Mouse (Mus musculus): ENCODE data around the gene Zfp146.
"Not testable (repeated sequence)": the region's sequence is repeated elsewhere in the genome, so short reads cannot be mapped to it uniquely, and the experiment has no call there.

The Zfp146 gene

DNA sequence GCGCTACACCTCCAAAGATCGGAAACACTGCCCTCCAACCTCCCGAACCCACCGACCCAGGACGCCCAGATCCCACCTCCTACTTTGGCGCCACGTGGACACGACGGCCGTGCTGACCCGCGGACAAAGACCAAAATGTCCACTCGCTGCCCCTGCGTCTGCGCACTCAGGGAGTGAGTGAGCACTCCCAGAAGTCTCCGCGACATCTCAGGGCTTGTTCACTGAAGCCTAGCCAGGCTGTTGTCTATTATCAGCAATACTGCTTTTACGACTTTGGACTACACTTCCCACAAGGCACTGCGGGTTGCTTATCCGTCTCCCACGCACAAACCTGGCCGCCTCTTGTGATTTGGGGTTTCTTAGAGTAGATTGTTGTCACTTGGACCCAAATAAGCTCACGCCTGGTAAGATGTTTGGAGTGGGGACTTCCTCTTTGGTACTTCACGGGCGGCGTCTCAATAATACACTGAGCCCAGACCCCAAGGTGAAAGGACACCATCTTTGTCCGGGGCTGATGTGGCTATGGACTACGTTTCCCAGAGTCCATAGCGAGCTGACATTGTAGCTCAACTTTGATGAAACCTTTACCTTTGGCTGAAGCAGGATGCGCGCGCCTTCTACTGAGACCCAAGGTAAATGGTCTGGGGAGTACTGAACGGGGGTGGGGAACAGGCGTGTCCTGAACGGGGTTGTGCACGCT lies at the start of gene Zfp146:
Zfp146 (minus strand) TSS at position 168 of the 700 bp plus-strand sequence.
- peak; percentile 92 to 98 for DNase-seq (ENCODE audit: inconsistent age in 2 of 2, low spot score in 1 of 2)

- DNase-seq (ENCODE audit: inconsistent age in 2 of 2, low spot score in 1 of 2) = no peak
These were observed 47.7 kb upstream of the Zfp146 start for GRCm38 (mm10) chr7:30217277-30217676.

DNA sequence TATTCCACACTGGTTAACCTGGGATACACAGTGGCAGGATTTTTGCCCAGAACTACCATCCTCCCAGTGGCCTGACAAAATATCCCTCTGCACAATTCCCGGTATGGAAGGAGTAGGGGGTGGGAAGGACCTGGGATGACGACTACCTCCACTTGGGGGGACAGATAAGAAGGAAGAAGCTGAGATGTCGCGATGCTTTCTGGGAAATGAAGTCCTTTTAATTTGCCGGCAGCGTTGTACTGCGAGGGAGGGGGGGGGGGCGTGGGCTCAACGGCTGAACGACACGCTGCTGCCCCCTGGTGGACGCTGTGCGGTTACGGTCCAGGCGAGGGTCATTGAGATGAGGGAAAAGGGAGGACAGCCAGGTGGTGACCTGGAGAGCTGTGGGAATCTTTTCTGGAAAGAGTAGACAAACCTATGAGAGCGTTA lies 47.2 kb upstream of the Zfp146 start:
- peak; percentile 65 to 87 for DNase-seq (ENCODE audit: inconsistent age in 2 of 2, low spot score in 1 of 2)

GRCm38 (mm10) chr7:30215875-30216274 lies 46.3 kb upstream of the Zfp146 start:
- peak in 1 of 2 experiments; percentile 68 for DNase-seq (ENCODE audit: inconsistent age in 2 of 2, low spot score in 1 of 2)

- DNase-seq (ENCODE audit: inconsistent age in 2 of 2, low spot score in 1 of 2) = peak; percentile 71 to 77
These were observed 44.3 kb upstream of the Zfp146 start for GRCm38 (mm10) chr7:30213881-30214280.

GRCm38 (mm10) chr7:30211025-30211424 lies 41.5 kb upstream of the Zfp146 start:
- DNase-seq (ENCODE audit: inconsistent age in 2 of 2, low spot score in 1 of 2) = no peak

GRCm38 (mm10) chr7:30206364-30206763 lies 36.8 kb upstream of the Zfp146 start:
- not testable (repeated sequence) for DNase-seq (ENCODE audit: inconsistent age in 2 of 2, low spot score in 1 of 2)

- DNase-seq (ENCODE audit: inconsistent age in 2 of 2, low spot score in 1 of 2) = peak; percentile 74 to 92
These were observed 35.8 kb upstream of the Zfp146 start for GRCm38 (mm10) chr7:30205383-30205782.

DNA sequence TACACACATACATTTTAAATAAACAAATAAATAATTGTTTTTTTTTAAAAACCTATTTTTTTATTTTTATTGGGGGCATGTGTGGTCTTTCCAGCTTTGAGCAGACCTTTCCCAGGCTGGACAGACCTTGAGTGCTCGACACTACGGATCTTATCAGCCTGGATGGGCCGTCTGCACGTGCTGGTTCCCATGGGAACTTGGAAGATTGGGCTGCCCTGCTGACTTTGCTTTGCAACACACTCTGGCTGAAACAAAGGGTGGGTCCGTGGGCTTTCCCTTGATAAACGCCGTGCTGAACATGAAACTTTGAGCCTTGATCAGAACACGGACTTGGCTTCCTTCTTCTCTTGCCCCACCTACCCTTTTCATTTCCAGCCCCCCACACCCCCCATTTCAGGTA lies 34.8 kb upstream of the Zfp146 start:
- DNase-seq (ENCODE audit: inconsistent age in 2 of 2, low spot score in 1 of 2) = no peak

DNA sequence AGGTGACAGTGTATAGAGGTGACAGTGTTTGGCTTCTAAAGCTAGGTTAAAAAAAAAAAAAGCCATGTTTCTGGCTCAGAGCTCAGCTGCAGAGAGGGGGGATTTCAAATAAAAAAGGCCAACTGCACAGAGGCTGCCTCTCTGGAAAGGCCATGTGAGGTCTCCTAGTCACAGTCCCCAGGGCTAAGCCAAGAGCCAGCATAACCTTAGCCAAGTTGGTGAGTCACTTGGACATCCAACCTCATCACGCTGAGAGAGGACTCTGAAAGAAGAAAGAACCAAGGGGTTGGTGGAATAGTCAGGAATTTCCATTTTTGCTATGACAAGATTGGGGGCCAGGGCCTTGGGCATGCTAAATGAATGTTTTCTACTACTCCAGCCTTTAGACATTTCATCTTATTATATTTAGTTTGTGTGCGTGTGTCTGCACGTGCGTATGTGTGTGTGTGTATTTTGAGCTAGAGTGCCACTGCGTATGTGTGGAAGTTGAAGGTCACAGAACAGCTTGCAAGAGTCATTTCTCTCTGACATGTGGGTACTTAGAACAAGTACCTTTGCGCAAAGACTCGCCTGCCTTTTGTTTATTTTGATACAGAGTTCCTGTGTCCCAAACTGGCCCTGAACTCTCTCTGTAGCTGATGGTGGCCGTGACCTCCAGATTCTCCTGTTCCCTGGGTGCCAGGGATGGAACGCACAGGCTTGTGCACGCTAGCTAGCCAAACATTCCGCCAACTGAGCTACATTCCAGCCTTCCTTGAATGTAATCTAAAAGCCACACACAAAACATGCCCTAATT lies 33.5 kb upstream of the Zfp146 start:
- DNase-seq (ENCODE audit: inconsistent age in 2 of 2, low spot score in 1 of 2) = peak; percentile 79 to 89

- not testable (repeated sequence) for DNase-seq (ENCODE audit: inconsistent age in 2 of 2, low spot score in 1 of 2)
These were observed 31.1 kb upstream of the Zfp146 start for GRCm38 (mm10) chr7:30200661-30201060.

- DNase-seq (ENCODE audit: inconsistent age in 2 of 2, low spot score in 1 of 2) = peak in 1 of 2 experiments; percentile 69
These were observed 30.6 kb upstream of the Zfp146 start for GRCm38 (mm10) chr7:30200200-30200599.

DNA sequence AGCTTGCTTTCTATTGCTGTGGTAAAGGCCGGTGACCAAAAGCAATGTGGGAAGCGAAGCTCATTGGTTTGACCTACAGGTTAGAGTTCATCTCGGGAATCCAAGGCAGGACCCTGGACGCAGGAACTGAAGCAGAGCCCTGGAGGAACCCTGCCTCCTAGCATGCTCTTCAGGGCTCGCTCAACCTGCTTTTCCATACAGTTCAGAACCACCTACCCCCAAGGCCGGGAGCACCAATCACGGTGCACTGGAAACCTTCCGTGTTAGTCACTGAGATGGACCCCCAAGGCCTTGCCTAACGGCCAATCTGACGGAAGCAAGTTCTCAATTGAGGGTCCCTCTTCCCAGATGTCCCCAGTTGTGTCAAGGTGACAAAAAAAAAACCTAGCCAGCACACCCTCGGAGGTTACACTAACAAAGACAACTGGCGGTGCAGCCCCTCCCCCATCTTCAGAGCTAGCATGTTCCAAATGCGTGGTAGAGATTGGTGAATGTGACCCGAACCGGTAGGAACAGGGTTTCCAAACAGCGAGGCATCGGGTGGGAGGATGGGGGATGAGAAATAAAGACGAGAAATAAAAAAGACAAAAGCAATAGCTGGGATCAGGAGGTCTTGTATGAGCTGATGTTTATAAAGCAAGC lies 30.1 kb upstream of the Zfp146 start:
- DNase-seq (ENCODE audit: inconsistent age in 2 of 2, low spot score in 1 of 2) = no peak

DNA sequence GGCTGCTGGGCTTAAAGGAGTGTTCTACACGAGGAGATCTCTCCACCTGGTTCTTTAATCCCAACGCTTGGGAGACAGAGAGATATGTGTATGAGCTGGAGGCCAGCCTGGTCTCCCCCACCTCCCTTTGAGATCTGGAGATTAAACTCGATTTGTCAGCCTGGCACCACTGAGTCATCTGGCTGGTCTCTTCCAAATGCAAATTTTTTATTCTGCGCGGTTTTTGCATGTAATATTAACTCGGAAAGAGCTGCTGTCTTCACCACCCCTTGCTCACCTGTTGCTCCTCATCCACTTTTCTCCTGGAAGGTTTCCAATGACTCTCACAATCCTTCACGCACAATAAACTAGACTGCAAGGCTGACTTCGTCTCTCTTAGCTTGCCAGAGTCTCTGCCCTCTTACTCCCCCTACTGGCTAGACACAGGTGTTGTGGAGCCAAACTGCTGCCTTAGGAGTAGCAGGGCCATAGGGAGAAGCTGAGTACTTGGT lies 29.0 kb upstream of the Zfp146 start, which contains the start of gene Capns1:
Capns1 (minus strand) TSS at position 331 of the 491 bp plus-strand sequence.
- DNase-seq (ENCODE audit: inconsistent age in 2 of 2, low spot score in 1 of 2) = peak; percentile 70 to 91

- DNase-seq (ENCODE audit: inconsistent age in 2 of 2, low spot score in 1 of 2) = no peak
These were observed 28.1 kb upstream of the Zfp146 start for GRCm38 (mm10) chr7:30197592-30198129.

DNA sequence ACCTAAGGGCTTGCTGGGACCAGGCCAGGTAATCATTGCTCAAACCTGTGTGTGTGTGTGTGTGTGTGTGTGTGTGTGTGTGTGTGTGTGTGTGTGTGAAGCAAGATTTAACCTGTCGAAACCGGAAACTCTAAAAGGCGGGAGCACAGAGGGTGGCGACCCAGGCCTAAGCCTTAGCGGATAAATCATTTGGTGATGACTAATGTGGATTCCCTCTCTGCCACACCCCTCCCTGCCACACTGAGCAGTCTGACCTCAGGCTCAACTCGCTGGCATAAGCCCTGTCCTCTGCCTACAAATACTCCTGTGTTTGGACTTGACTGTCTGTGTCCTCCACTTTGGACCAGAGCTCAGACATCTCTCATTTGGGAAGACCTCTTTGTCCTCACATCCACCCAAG lies 26.6 kb upstream of the Zfp146 start:
- peak; percentile 75 to 84 for DNase-seq (ENCODE audit: inconsistent age in 2 of 2, low spot score in 1 of 2)

DNA sequence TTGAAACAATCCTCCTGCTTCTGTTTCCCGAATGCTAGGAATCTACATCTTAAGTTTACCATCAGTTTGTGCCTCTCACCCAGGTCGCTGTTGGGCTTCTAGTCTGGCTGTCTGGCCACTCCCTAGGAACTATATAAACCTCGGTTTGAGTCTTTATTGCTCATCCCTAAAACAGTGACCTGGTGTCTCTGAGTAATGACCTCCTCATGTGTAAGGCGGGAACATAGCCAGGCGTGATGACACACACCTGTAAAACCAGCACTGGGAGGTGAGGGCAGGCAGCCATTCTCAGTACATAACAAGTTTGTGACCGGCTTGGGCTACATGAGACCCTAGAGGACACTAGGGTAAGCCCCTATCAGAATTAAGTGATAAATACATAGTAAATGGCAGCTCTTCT lies 25.9 kb upstream of the Zfp146 start:
- DNase-seq (ENCODE audit: inconsistent age in 2 of 2, low spot score in 1 of 2) = no peak

- peak; percentile 97 to 98 for DNase-seq (ENCODE audit: inconsistent age in 2 of 2, low spot score in 1 of 2)
These were observed 25.3 kb upstream of the Zfp146 start for GRCm38 (mm10) chr7:30194884-30195283.

GRCm38 (mm10) chr7:30194101-30194831 lies 24.7 kb upstream of the Zfp146 start:
- DNase-seq (ENCODE audit: inconsistent age in 2 of 2, low spot score in 1 of 2) = peak; percentile 56 to 87

DNA sequence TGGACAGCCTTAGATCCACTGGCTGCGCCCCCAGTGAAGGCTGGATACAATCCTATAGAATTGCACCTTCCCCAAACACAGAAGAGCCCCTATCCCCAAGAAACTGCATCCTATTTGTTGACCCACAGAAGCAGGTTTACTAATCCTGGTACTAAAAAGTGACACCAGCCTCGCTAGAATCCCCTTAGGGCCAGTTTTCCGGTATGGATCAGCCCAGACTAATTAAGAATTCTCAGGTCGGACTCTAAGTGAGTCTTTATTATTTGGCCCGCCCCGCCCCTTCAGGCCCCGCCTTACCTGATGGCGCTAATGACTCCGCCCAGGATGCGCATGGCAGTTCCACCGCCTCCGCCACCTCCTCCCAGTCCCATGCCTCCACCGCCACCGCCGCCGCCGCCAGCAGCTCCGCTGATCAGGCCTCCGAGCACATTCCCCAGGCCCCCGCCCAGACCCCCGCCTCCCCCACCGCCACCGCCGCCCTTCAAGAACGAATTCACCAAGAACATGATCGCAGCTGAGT lies 24.1 kb upstream of the Zfp146 start:
- peak; percentile 88 to 94 for DNase-seq (ENCODE audit: inconsistent age in 2 of 2, low spot score in 1 of 2)

Measured in adrenal gland, adult (tissue).